Mouse (Mus musculus): Measurements from ENCODE around the gene 9530068E07Rik. TPM values are rescaled to one million over a fixed set of nuclear protein-coding genes. Genes with fewer than 3 reads are reported as not detected.
"Not testable (repeated sequence)": the region's sequence is repeated elsewhere in the genome, so short reads cannot be mapped to it uniquely, and the experiment has no call there.

9530068E07Rik gene
- total and polyA plus RNA-seq, 3 experiments, result 142 to 241 (median 144) TPM

DNA sequence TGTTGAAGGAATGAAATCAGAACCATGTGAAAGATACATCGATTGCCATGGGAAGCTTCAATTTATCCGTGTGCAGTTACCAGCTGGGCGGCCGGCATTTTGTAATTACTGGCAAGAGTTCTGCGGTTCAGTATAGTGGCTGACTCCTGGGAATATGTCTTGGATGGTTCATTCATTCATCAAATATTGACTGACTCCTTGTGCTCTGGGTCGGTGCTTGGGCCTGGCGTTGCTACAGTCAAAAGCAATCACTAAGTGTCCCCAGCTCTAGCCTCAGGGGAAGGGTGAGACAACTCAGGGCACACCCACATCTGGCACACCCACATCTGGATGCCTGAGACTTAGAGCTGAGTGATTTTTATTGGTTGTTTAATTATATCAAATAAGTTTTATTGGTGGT lies 22.4 kb upstream of the 9530068E07Rik start:
- no peak for DNase-seq

DNA sequence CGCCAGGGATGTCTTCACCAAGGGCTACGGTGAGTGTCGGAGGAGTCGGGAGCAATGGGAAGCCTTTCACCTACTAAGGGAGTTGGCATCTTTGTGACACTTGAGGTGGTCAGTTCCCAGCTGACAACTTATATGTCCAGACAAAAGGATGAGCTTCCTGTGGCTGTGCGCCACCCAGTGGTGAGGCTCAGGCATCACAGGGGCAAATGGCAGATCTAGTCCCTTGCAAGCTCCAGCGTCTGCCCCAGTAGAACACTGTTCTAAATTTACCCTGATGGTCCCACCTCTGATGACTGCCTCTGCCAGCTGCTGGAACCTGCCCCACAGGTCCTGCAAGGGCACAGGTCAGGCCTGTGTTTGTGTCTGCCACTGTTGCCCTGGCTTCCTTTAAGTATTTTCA lies 21.9 kb upstream of the 9530068E07Rik start:
- peak; percentile 67 for DNase-seq

DNA sequence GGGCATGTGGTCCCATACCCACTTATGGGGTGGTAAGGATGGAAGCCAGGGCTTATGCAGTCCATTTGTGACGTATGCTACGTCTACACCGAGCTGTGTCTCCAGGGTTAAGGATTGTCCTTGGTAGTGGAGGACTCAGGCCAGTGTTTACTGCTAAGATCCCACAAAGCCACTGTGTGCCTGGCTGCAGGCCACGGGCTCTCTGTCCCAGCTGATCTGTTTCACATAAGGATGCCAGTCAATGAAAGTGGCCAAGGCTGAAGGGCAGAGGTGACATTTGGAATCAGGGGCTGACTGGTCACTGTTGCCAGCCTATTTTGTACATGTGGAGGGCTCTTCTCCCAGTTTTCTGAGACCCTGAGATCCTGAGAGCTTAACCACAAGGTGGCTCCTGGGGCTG lies 18.6 kb upstream of the 9530068E07Rik start:
- DNase-seq, result peak; percentile 86

DNA sequence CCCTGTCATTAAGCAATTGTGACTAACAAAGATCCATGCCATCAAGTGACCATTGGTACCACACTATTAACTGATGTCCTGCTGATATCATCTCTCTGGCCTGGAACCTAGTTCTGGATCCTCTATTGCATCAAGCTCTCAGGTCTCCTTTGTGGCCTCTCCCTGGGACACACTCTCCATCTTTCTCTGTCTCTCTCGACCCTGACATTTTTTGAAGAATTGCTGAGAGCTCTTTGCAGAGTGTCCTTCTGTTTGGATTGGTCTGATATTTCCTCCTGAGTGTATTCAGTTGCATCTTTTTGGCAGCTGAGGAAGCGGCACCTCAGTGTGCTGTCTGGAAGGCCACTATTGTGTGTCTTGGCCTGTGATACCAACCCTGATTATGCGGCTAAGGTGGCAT lies 17.0 kb upstream of the 9530068E07Rik start:
- DNase-seq, result peak; percentile 65

DNA sequence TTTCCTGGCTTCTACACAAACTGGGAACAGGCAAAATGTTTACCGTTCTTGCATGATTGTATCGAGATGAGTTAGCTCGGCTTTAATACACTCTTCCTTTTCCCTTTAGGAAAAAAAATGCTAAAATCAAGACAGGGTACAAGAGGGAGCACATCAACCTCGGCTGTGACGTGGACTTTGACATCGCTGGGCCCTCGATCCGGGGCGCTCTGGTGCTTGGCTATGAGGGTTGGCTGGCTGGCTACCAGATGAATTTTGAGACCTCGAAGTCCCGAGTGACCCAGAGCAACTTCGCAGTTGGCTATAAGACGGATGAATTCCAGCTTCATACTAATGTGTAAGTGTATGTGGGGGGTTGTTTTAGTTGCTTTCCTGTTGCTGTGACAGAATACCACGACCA lies 12.5 kb upstream of the 9530068E07Rik start:
- no peak for DNase-seq

DNA sequence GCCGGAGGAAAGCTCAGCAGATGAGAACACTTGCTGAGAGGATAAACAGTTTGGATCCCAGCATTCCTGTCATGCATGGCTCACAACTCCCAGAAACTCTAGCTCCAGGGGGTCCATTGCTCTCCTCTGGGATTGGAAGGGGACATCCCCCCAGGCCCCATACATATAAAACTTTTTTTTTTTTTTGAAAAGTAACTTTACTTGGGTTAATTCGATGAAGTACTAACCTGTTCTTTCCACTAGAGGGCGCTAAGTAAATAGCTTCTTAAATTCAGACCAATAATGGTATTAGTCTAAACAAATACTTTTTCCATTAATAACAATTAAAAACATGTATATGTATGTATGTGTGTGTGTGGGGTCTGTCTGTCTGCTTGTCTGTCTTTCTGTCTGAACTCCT lies 11.6 kb upstream of the 9530068E07Rik start:
- no peak for DNase-seq

DNA sequence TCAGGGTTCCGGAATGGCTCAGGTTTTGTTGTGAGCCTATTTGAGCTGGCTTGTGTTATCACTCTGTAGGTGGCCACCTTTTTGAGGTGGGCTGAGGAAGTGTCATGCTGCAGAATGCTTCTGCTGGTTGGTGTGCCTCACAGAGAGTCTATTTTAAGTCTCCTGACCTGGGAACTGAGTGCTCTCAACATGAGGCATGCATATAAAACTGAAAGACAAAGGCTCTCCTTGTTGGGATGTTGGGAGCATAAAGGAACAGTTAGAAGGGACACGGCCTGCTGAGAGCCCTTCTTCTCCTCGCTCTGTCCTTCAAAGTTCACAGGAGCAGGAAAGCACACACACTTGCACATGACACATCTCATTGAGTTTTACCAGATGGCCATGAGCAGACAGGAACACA lies 9.3 kb upstream of the 9530068E07Rik start:
- no peak for DNase-seq

DNA sequence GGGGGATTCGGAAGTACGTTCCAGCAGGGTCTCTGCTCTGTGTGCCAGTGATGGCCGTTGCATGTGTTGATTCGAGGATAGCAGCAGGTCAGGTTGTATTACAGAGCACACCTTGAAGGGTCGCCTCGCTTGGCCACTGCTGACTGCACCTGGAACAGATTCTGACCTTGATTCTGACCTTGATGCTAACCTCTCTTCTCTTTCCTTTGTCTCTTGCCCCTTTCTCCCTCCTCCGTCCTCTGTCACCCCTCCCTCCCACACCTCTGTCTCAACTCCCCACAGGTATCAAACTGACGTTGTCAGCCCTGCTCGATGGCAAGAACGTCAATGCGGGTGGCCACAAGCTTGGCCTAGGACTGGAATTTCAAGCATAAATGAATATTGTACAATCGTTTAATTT lies 8.1 kb upstream of the 9530068E07Rik start:
- DNase-seq, result no peak

DNA sequence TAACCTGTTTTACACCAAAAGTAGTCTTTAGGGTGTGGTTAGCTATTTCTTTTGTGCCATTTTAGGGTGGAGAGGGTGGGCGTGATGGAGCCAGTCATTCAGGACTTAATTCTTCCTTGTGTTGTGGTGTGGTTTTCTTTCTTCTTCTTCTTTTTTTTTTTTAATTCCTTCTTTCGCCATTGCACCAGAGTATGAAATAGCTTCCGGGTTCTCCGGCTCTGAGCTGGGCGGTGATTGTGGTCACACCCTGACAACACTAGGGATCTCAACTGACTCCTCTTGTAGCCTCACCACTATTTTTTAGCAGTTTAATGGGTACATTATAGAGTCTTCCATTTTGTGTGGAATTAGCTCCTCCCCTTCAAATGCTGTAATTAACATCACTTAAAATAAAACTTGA lies 7.2 kb upstream of the 9530068E07Rik start:
- not testable (repeated sequence) for DNase-seq

DNA sequence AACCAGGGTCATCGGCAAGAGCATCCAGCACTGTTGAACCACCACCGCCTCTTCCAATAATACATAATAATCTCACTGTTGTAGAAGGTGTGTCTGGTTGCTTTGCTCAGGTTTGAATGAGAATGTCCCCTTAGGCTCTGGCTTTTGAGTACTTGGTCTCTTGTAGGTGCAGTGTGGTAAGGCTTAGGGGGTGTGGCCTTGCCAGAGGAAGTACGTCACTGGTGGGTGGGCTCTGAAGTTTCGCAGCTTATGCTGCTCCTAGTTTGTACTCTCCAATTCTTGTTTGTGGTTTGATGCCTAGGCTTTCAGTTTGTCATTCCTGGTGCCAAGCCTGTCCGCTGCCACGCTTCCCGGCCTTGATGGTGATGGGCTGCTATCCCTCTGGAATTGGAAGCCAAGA lies 6.3 kb upstream of the 9530068E07Rik start:
- no peak for DNase-seq

DNA sequence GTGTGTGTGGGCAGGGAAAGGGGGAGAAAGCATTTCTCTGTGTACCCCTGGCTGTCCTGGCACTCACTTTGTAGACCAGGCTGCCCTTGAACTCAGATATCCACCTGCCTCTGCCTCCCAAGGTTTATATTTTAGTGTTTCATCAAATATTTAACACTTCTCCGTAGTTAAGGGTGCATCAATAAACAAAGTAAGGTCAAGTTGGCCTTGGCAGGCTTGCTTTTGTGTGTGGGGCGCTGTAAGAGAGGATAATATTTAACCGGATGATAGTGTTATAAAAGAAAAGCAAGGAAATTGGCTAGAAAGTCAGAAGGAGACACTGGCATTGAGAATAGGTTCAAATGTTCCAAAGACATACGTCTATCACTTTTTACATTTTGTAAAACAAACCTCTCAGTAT lies 1.7 kb upstream of the 9530068E07Rik start:
- DNase-seq, result no peak

DNA sequence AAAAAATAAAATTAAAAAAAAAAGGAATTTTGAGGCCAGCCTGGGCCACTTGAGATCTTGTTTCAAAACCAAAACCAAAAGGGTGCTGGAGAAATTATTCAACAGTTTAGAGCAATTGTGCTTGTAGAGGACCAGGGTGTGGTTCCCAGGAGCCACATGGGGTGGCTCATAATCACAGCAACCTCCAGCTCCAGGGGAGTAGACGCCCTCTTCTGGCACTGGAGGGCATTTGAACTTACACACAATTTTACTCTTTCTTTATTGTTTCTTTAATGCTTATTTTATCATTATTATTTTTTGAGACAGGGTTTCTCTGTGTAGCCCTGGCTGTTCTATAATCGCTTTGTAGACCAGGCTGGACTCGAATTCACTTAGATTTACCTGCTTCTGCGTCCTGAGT lies 885 bp upstream of the 9530068E07Rik start:
- DNase-seq, result no peak

DNA sequence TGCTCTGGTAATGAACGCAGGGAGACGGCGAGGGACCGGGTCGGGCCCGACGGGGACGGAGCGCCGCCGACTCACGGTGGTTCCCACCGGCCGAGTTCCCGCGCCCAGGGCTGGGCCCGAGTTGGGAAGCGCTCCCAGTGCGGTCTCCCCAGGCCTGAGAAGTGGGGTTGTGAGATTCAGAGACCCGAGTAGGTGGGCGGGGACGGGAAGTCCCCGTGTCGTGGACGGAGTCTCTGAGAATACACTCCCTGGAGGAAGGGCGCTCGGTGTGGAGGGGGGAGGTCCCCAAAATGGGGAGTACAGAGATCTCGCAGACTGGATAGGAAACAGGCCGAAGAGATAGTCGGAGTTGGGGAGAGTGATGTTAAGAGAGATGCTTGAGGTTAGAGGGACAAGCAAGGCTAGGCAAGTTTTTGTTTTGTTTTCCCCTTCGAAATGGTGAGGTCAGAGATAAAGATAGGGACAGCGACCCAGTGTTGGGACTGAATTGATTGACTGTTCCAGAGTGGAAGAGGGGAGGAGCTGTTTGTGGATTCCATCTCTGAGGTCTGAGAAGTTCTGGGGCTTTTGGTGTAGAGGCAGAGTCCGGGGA lies 465 bp downstream of the 9530068E07Rik start:
- no peak for DNase-seq

DNA sequence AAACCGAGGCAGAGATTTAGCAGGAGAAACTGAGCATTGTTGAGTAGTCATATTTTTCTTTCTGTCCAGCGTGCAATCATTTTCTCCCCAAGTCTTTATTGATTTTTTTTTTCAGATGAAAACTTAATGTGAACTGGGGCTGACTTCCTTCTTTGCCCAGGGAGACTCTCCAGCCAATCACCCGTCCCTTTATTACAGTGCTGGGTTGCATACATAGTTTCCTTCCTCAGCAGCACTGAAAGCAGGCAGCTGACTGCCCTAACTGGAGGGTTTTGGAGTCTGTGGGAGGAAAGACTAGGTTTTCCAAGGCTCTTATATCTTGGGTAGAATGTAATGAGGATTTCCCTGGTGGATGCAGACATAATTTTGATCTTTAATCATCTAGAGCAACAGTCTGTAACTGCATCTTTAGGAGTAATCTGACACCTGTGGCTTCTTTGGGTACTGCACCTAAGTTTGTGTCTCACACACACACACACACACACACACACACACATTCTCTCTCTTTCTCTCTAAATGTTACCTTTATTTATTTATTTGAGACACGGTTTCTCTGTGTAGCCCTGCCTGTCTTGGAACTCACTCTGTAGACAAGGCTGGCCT lies 1.3 kb downstream of the 9530068E07Rik start:
- no peak for DNase-seq

DNA sequence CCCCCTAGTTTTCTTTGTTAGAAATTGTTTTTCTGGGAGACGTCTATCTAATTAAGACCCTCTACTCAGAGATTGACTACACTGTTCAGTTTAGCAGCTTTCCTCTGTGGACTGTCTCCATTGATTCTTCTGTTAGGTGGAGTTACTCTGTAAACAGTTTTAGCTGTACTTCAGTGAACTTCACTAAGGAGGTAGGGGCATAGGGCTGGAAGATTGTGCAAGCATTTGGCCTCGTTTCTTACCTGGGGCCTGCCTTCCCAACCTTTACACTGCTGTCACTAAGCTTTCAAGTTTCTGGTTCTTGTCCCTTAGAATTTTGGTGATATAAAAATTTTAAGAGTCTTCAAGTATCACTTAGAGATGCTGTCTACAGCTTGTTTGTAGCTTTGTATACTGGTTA lies 5.2 kb downstream of the 9530068E07Rik start:
- no peak for DNase-seq

DNA sequence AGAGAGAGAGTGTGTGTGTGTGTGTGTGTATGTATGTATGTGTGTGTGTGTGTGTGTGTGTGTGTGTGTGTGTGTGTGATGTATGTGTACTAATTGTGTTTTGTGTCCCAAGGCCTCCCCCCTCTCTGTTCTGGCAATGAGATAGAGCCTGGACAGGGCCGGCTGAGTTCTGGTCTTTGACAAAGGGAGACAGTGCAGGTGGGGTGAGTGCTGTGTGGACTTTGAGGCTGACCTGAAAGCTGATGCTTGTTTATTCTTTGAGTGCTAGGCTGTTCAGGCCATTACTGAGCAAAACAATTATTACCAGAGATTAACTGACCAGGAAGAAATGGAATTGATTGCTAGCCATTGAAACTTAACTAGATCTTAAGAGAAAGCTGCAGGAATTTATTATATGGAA lies 6.3 kb downstream of the 9530068E07Rik start:
- no peak for DNase-seq

DNA sequence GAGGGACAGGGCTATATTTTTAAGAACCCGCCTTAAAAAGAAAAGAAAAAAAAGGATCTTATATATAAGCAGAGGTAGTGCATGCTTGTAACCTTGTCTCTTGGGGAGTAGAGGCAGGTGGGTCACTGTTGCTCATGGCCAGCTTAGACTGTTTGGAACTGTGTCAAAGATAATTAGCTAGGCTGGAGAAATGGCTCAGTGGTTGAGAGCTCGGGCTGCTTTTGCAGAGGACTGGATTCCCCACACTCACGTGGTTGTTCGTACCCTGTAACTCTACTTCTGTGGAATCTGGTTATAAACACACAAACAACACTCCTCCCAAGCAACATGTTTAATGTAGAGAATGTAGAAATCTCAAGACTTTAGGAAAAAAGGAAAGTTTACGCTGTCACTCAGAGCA lies 8.0 kb downstream of the 9530068E07Rik start:
- no peak for DNase-seq

DNA sequence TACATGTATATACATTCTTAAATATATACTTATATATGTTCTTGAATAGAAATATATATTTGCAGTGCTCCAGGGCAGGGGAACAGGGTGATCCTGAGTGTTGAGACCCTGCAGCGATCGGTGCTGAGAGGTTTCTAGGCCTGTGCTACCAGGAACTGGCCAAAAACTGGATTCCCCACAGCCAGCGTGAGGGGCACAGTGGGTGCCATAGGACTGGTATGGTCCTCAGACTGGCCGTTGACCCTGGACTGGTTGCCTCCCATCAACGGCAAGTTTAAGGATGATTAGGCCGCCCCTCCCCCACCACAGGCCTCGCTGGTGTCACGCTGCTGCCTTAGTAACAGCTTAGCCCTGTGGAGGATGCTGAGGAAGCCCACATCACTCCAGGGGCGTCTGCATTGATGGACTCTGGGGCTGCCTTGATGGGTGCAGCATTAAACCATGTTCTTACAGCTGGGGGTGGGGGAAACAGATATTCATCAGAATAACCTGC lies 9.0 kb downstream of the 9530068E07Rik start:
- no peak for DNase-seq

DNA sequence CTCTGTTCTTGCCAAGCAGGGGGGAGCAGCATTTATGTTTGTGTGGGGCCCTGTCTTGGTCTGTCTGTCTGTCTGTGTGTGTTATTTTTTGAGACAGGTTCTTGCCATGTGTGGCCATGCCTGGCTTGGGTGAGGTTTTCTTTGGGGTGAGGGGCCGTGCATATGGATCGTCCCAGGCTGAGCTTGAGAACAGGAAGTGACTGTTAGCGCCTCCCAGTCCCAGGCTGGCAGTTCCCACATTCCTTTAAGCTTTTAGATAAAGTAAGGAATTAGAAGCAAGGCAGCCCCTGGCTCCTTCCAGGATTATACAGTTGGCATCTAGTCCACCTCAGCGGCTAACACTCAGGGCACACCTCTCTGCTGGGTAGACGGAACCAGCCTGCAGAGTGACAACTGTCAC lies 13.1 kb downstream of the 9530068E07Rik start:
- no peak for DNase-seq

DNA sequence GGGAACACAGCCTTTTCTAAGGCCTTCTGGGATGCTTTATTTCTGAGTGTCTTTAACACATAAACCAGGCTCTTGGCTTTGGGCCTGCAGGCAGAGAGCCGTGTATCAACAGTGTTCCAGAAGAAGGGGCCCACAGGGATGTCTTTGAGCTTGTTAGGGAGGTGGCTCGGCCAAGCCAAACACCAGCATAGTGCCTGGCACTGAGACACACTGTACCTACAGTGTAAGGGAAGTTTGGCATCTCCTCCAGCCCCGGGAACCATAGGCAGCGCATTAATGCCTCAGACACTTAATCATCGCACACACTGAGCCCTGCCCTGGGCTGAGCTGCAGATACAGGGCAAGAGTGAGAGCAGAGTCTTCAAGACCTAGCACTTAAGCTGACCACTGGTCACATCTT lies 22.1 kb downstream of the 9530068E07Rik start:
- DNase-seq, result no peak

DNA sequence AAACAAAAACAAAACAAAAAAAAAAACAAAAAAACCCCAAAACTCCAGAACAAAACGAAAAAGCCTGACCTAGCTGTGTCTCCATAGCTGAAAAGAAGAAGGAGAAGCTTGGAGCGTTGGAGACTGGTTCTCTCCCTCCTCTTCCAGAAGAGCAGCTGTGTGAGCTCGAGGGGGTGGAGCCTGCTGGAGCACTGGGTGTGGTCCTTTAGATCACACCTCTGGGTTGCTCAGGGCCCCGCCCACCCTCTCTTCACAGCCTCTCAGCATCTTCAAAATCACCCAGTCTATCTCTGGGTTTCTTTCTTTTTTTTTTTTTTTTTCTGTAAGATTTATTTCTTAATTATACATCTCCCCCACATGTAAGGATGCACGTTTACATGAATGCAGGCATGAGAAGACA lies 23.0 kb downstream of the 9530068E07Rik start:
- no peak for DNase-seq

DNA sequence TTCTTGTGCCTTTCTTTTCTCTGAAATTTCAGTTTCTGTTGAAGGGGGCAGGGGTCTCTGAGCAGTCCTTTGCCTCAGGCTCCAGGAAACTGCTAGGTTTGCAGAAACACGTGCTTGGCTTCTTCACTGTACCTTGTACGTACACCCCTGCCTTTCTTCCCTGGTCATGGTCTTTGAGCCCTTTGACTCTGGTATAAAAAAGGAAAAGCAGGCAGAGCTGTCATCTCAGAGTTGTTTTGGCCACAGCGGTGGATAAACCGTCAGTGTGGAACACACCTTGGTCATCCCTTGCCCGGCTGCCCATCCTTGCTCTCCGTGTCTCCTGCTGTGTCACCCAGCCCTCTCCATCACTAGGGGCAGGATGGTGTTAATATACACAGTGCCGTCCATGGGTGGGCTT lies 23.6 kb downstream of the 9530068E07Rik start:
- DNase-seq, result no peak

DNA sequence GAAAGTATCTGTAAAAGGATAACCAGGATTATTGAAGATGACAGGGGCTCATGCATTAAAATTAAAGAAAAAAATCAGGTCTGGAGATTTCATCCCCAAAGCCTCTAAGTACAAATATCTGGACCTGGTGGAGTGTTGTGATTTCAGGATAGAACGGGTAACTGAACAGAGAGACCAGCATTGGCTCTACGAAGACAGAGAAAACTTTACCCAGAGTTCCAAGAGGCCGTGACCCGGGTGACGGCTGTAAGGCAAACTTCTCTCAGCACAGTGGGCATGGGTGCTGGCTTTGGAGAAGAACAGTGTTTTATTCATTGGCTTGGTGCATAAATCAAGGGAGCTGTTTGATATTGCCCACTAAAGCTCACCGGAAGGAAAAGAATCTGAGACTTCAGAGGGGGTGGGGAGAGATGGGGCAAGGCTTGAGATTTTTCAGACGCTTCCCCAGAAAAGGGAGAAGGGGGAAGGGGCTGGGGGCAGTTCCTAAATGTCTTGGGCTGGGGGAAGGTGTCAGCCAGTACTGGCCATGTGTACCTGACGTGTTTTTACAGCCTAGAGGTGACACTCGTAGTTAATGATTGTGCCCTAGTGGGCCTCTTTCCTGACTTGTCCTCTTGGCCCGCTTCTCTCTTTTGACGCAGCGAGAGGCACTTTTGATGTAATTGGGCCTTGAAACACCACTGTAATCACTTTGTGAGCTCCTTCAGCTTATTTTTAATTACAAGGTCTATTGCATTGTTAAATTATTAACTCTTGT lies 24.2 kb downstream of the 9530068E07Rik start:
- no peak for DNase-seq
